Mouse (Mus musculus) urinary bladder, postnatal 4 days (tissue): ENCODE measurements around the gene Aplp1.
A peak's percentile ranks its signal among the peaks of the same experiment; 100 is the strongest.

ENCODE experiments used
- DNase-seq, 2 experiments: peaks; one replicate each; pipeline ENCODE4 v3.0.0; 2021 to 2022; ENCODE audit warnings: low spot score in 2 of 2

Aplp1 gene

DNA sequence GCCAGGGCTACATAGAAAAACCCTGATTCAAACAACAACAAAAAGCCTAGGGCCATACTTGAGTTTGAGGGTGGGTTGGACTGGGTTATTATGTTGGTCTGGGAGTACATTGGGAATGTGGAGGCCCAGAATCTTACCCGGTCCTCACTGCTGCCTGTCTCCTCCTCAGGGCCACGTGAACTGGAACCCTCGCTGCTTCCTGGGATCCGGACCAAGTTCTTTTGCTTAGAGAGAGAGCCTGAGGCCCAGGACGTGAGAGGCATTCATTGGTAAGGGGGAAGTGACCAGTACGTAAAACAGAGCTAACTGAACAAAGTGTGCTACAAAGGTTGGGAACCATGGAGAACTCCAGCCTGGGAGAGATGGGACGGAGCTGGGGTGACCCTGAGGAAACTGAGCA is 4.9 kb upstream of the Aplp1 start:
- no peak for DNase-seq

DNA sequence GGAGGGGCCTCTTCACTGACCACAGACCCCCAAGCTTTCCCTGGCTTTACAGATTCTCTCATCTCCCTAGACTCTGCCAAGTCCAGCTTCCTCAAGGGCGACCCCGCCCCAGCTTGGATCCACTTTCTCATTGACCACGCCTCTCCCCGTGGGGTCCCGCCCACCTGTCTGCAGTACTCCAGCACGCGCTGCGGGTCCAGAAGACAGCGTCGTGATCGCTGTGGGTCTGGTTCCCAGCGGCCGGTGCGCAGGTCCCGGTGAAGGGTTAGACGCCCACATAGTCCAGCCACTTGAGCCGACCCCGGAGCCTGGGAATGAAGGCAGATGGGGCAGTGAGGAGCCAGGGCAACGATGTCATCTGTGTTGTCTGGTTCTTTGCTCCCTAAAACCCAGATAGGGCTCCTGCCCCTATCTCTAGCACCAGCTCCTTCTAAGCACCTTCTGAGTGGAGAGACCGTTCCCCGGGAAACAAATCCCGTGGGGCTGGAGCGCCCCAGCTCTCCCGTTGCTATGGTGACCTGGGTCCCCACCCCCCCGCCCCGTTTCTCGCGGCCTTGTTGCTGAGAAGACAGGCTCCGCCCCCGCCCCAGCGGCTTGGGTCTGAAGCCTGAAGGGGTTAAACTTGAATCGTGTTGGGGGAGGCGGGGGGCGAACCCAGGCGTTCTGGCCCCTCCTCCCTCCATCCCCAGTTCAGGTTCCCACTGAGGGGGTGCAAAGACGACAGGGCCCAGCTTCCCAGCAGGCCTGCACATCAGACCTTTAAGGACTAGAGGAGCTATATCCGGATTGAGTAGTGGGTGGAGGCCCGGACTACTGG is 973 bp downstream of the Aplp1 start:
- DNase-seq: peak in 1 of 2 experiments; percentile 38

DNA sequence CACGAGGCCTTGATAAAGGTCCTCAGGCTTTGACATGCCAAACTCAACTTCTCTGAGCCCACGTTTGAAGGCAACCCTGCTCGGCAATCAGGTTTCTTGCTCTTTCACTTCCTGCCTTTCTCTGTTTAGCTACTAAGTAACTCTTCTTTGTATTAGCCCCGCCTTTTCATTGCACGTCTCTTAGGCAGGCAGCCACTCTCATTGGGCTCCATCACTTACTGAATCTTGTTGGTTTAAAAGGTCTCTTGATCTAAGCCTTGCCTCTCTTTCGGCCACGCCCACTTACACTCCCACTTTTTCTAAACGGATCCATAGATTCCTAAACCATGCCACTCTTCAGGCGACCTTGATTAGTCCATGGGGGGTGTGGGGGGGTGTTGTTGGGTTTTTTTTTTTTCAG is 1.6 kb downstream of the Aplp1 start:
- no peak for DNase-seq

DNA sequence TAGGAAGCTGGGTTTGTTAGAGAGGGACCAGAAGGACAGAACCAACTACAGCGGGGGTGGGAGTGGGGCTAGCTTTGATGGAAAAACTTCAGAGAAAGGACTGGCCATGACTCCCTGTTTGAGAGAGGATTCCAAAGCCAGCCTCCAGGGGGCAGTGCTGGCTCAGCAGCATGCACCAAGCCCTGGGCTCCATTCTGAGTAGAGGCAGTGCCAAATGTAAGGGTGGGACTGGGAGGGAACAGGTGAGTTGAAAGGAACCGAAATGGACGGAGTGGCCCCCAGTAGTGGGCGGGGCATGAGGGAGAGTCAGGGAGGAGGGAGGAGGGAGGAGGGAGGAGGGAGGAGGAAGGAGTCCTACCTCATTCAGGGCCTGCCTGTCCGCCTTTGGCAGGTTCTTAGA is 4.6 kb downstream of the Aplp1 start:
- no peak for DNase-seq

DNA sequence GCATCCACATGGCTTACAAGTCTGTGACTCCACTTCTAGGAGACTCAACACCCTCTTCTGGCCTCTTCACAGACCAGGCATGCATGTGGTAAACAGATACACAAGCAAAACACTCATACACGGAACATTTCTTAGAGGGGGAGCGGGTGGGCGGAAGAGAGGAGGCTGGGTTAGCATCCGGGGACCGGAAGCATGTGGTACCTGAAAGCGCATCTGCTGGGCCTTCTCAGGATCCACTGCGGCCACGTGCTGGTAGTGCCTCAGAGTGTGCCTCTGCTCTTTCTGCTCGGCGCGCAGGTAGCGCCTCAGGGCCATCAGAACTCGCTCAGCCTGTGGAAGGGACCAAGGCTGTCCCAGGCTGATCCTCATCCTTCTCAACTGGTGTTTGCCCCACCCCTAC is 5.6 kb downstream of the Aplp1 start:
- no peak for DNase-seq

DNA sequence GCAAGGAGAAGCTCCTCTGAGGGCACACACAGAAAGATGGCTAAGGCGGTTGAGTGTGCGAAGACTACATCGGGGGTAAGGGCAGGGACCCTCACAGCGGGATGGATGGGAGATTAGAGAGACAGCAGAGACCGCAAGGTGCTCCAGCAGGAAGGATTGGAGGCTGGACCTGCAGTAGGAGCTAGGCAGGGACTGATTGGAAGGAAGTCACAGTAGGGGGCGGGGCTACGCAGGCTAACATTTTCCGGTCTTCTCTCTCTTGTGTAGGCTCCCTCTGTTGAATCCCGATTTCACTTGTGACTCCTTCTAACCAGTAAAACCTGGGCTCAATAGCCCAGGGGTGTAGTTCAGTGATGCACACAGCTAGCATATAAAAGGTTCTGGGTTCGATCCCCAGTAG is 8.5 kb downstream of the Aplp1 start:
- no peak for DNase-seq

DNA sequence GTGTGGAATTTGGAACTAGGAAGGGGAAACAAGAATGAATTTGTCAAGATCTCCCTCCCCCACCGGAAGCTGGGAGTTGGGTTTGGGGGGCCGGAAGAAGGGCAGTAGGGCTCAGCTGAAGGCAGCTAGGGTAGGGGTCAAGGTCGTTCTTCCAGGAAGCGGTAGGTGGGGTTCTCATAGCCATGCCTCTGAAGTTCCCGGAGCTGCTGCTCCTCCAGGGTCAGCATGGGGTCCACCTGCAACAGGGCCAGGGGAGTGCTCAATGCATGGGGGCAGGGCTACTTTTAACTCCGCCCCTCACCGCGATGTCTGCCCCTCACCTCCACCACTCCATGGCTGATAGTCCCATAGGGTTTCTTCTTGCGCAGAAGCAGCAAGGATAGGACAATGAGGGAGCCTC is 10.2 kb downstream of the Aplp1 start:
- DNase-seq: no peak

DNA sequence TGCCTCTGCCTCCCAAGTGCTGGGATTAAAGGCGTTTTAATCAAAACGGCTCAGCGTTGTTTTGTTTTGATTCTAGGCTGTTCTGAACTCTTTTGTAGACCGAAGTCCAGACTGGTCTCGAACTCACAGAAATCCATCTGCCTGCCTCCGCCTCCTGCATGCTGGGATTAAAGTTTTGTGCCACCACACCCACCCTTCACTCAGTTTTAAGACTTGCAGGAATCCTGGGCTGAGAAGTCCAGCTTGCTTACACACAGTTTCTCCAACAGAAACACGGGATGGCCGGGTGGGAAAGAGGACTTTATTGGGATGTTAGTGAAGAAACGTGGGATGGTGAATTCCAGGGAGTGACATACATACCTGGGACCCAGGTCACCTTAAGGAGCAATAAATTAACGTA is 10.6 kb downstream of the Aplp1 start:
- DNase-seq: no peak

DNA sequence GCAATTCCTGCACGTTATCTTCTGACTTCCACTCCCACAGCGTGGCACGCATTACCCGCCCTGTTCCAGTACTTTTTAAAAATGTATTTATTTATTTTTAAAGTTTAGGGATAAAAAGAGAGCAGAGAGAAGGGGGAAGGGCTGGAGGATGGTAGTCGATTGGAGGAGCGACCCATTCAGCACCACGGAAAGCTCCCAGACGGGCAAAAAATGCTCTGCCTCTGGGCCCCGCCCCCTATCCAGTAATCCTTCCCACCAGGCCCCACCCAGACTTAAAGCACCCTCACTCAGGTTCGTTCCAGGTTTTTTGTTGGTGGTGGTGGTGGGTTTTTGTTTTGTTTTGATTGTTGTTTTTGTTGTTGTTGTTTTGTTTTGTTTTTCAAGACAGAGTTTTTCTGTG is 11.1 kb downstream of the Aplp1 start:
- DNase-seq: no peak

DNA sequence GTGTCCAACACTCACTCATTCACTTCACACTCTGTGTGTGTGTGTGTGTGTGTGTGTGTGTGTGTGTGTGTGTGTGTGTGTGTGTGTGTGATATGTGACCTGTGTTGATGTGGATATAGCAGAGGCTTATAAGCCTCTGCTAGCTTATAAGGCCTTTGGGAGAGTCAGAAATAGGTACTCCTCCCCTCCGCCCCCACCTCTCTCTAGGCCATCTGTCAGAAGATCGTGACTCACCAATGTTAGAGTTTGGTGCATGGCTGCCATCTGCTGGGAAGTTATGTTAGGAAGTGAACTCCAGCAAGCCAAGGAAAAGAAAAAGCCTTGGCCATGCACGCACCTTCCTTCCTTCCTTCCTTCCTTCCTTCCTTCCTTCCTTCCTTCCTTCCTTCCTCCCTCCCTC is 13.5 kb downstream of the Aplp1 start:
- DNase-seq: no peak

DNA sequence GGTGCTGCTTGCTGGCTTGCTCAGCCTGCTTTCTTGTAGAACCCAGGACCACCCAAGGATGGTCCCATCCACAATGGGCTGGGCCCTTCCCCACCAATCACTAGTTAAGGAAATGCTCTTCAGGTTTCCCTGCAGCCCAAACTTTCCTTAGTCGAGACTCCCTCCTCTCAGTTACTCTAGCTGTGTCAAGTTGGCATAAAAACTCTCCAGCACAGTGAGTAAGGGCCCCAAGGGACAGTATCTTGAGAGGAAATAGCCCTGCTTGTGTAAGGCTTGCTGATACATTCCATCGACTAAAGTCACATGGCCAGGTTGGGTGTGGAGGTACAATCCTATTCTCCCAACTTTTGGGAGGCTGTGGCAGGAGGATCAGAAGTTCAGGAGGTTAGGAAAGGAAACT is 15.1 kb downstream of the Aplp1 start:
- DNase-seq: no peak

DNA sequence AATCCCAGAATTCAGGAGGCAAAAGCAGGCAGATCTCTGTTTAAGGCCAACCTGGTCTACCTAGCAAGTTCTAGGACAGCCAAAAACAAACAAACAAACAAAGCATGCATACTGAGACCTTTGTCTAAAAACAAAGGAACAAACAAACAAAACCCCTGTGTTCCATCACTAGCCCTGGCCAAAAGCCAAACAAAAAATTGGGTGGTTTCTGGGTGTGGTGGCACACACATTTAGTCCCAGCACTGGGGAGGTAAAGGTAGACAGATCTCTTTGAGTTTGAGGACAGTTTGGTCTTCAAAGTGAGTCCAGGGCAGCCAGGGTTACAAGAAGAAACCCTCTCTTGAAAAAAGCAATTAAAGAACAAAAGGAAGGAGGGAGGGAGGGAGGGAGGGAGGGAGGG is 16.0 kb downstream of the Aplp1 start:
- no peak for DNase-seq

DNA sequence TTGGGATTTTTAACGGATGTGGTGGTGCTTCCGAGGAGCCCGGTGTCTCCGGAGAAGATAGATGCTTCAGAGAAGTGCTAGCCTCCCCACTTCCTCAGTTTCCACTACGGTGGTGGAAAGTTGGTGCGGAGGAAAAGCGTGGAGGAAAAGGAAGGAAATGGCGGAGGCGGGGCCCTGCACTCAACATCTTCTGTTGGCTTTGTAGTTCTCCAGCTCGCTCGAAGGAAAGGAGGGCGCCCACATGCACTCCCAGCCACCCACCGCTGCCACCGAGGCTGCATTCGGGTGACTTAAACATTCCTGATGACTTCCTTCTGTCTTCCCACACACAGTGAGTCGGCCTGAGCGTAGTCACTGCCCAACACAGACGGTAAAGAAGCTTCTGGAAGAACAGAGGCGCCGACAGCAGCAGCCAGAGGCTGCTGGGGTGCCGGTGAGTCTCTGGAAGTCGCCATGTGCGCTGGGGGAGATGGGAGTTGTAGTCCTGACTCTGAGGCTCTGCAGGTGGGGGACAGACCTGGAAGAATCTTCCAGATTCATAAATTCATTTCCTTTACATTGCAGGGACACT is 22.2 kb downstream of the Aplp1 start:
- DNase-seq: no peak

DNA sequence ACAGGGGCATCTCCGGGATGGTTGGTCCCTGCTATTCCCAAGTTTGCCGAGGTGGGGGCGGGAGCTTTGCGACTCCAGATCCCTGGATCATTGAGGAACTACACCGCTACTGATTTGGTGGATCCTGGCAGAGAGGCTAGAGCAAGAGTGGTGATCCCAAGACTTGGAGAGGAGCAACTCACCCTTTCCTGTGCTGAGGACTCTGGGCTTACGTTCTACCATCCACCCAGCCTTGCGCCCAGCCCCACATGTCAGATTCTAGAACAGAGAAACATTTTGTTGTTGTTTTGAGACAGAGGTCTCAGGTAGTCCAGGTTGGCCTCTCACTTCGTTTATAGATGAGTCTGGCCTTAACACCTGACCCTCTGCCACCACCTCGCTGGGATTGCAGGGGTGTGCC is 22.8 kb downstream of the Aplp1 start:
- no peak for DNase-seq

DNA sequence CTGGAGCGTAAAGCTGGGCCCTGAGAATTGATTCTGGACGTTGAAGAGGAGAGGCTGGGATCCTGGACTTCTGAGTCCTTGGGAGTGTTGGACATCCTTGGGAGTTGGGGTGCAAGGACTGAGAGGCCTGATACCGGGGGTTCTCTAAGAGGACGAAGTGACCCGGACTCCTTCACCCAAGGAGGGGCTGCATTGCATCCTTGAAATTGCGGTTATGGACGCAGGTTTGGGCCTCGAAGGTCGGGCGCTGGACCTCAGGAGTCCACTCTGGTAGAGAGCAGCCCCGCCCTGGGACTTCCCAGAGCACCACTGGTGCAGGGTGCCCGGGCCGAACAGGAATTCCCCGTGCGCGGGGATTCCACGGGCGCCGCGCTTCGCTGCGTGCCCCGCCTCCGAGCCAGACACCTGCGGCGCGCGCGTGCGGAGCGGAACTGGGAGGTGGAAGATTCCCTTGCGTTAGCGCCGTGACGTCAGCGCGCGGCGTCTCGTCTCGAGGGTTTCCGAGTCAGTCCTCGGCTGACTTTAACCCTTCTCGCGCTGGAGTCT is 23.4 kb downstream of the Aplp1 start:
- peak; percentile 65 to 84 for DNase-seq

DNA sequence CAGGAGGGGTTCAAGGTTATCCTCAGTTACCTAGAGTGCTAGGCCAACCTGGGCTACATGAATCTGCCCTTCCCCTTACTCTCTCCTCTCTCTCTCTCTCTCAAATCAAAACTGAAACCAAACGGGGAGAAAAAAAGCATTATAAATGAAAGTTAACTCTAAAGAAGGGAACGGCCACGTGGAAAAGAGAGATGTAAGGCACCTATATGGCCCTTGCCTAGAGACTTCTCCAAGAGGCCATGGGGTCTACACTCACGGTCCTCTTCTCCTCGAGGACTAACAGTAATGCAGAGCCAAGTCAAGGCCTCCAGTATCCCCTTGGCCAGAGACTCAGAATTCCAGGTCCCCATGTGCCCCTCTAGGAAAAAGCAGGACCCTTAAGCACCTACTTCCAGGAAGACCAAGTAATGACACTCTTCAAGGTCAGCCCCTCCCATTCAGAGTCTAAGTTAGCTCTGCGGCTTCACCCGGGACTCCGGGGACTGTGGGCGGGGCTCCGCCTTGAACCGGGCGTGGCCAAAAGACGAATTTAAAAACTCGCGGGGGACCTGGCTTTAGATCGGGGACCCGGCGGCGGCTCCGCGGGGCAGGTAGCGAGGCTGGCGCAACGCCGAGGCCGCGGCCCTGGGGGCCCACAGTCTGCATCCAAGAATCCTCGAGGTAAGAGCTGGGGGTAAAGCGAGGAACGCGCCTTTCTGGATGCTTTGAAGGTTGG is 24.0 kb downstream of the Aplp1 start, which contains the start of gene Nfkbid:
TSS of gene Nfkbid (plus strand) at position 558 of the 715 bp plus-strand sequence.
- no peak for DNase-seq

DNA sequence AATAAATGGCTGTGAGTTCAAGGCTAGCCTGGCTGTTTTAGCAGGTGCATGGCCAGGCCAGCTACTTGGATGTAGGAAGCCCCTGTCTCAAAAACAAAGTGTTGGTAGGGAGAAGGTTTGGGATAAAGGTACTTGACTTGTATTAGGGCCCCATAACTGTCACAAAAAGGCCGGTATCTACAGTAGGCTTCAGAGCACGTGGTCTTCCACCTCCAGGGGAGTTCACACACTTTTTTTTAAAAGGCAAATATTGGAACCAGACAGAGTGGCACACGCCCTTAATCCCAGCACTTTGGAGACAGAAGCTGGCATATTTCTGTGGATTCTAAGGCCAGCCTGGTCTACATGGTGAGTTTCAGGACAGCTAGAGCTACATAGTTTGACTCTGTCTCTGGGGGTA is 24.7 kb downstream of the Aplp1 start:
- DNase-seq: no peak

DNA sequence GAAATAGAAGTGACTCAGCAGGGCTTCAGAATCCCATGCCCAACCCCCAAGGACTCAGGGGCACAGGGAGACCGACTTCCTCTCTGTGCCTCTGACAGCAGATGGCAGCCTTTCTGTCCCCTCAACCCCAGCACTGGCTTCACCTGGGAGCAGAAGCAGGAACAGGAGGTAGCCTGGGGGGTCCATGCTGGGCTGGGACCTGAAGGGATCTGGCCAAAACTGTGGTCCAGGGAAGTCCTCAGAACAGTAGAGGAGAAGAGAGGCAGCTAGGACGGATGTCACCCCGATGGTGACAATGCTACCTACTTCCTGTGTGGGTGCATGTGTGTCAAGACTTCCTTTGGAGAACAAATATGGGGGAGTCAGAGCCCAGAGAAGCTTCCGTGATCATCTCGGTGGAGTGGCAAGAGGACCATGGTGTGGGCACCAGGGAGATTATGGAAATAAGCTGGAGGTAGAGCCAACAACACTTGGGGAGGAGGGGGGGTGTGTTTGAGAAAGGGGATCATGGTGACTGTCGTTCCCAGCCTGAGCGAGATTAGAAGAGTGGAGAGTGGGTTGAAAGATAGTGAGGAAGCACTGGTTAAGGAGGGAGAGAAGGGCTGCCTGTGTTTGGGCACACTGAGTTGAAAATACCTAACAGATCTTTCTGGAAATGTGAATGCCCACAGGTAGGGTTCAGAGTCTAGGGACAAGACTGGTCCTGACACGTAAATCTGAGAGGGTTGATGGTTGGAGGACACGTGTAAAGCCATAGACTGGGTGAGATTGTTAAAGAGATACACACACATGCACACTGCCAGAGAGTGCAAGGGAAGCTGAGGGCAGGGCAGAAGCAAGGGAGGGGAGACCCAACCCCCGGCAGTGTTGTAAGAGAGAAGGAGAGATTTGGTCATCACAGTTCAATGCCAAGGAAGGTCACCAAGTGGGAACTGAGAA is 25.5 kb downstream of the Aplp1 start, which contains the start of gene Hcst:
TSS of gene Hcst (minus strand) at position 294 of the 939 bp plus-strand sequence.
- DNase-seq: no peak

DNA sequence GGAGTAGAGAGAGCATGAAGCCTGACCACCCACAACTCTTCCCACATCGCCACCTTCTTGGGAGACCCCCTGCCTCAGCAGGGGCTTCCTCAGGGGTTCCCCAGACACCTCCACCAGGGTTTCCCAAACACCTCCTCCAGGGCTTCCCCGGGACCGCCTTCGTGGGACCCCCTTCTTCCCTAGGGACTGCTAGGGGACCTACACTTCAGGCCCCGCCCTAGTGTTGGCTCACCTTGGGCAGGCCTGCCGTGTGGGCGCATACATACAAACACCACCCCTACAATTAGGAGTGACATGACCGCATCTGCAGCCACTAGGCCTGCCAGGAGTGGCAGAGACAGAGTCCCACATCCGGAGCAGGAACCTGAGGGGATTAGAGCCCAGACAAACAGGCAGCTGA is 27.5 kb downstream of the Aplp1 start:
- DNase-seq: no peak

DNA sequence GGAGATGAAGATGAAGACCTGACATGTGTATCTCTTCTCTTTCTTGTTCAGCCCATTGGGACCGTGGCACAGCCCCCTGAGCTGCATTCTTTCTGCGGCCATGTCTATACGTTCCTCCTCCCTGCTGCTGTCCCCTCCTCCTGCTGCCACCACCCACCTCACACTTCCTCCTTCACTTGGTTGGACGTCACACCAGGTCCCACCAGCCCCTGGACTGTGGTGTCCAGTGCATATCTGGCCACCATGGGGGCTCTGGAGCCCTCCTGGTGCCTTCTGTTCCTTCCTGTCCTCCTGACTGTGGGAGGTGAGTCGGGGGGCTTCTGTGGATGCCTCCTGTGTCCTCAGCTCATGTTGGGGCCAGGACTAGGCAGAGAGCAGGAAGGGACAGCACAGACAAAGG is 31.7 kb downstream of the Aplp1 start, which contains the start of gene Tyrobp:
TSS of gene Tyrobp (plus strand) at position 165 of the 400 bp plus-strand sequence.
- DNase-seq: no peak

DNA sequence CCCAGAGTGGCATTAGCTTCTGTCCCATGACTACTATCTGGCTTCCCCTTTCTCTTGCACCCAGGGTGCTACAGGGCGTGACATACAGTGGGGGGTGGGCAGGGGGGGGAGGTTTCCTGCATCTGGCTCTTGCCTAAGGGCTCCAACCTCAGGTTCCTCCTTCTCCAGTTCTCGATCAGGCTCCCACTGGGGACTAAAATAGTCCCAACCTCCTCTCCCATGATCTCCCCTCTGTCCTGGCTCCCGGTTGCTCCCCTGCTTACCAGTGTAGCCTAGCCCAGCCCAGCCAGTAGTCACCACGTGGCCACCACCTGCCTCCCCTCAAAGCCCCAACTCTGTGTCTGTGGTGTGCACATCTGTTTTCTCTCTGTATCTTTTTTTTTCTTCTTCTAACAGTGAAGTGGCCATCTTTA is 32.6 kb downstream of the Aplp1 start:
- no peak for DNase-seq
